Mouse (Mus musculus): ENCODE results near the gene Olfr1346.

DNA sequence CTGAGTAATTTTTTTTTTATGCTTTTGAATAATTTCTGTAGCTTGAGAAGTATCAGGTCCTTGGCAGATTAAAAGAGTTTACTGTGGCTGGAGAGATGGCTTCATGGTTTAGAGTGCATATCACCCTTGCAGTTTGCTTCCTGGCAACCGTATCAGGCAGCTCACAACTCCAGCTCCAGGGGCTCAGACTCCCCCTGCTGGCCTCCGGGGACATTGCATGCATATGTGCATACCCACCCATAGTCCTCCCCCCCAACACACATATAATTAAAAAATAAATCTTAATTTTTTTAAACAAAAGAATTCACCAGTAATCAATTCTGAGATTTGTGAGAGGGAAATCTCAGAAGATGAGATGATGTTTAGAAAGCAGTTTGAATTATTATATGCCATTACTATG is 36.6 kb upstream of the Olfr1346 start:
- TF ChIP-seq CTCF (IDR thresholded peaks at IDR 0.05; ENCODE audit: control insufficient read depth, insufficient read depth, insufficient replicate concordance, low read depth, low read length) (peak; percentile 81), POLR2A (IDR thresholded peaks at IDR 0.05; ENCODE audit: control insufficient read depth, low read depth, low read length) (no peak)

All from testis, adult 2 months (tissue).